8 mouse cellular contexts compared by ENCODE assay signal in the genomic region with DNA sequence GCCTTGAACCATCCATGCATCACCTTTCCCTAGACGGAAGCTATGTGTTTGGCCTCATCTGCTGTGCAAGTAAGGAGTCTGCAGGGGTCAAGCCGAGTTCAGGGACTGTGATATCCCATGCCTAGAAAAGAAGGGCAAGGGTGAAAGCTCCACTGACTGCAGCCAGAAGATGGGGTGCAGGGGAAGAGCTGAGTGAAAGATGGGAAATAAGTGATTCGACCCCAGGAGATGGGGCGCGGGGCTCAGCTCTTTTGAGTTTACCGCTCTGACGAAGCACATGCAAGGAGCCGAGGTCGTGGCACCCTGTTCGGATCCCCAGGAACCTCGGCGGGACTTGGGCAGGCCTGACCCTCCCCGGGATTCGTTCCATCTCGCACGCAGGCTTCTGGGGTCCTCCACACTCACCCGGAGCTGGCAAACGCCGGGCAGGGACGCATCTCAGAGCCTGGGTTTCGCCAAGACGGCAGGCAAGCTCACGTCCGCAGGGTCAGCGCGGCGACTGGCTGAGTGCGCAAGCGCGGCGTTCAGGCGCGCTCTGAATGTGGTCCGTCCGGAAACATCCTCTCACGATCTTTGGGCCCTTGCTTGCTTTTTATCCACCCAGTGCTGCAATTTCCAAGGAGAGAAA. TPM values are rescaled to one million over a fixed set of nuclear protein-coding genes. Genes with fewer than 3 reads are reported as not detected.
DNase-seq lines count a peak whose midpoint lies in the region; ATAC-seq and TF ChIP-seq lines count a peak whose summit lies in the region.

Zfp770 (minus strand) TSS at position 538 of the 628 bp plus-strand sequence.

- H3K27me3 ChIP-seq in cerebellum, adult 2 months (ENCODE audit: control insufficient read depth, insufficient read depth, low read length) = no peaks in the 10 kb centered on the region
- no peaks in the 10 kb centered on the region for H3K27me3 ChIP-seq in forebrain, postnatal 0 days (ENCODE audit: insufficient read depth, low read length)
- H3K27me3 ChIP-seq in neural tube, embryonic 15.5 days (replicated peaks) = no peaks in the 10 kb centered on the region

- no peak for TF ChIP-seq CTCF in cerebellum, adult 2 months (IDR thresholded peaks at IDR 0.05; ENCODE audit: borderline replicate concordance, insufficient read depth, low read depth, low read length)
- no peak for TF ChIP-seq CTCF in forebrain, postnatal 0 days (IDR thresholded peaks at IDR 0.05; ENCODE audit: low read depth)
- no peak for TF ChIP-seq CTCF in layer of hippocampus, adult 2 months (conservative IDR thresholded peaks at IDR 0.05)
- no peak for TF ChIP-seq CTCF in lung, adult 2 months (IDR thresholded peaks at IDR 0.05; ENCODE audit: insufficient read depth, low read length)

- H3K9me3 ChIP-seq in forebrain, postnatal 0 days (ENCODE audit: low read length) = no peaks in the 10 kb centered on the region
- H3K9me3 ChIP-seq in neural tube, embryonic 15.5 days (replicated peaks) = no peaks in the 10 kb centered on the region

- H3K4me3 ChIP-seq in cerebellum, adult 2 months (replicated peaks; ENCODE audit: insufficient read depth, low read depth, low read length) = peak within 1 kb of the TSS; percentile 76
- H3K4me3 ChIP-seq in forebrain, postnatal 0 days (ENCODE audit: low read depth, low read length) = peak within 1 kb of the TSS; percentile 68
- peak within 1 kb of the TSS; percentile 86 for H3K4me3 ChIP-seq in layer of hippocampus, adult 2 months
- peak within 1 kb of the TSS; percentile 85 for H3K4me3 ChIP-seq in lung, adult 2 months (replicated peaks; ENCODE audit: extremely low read depth, low read depth, low read length)
- peak within 1 kb of the TSS; percentile 70 for H3K4me3 ChIP-seq in neural tube, embryonic 15.5 days (replicated peaks)

- peak within 1 kb of the TSS; percentile 82 for H3K9ac ChIP-seq in forebrain, postnatal 0 days
- peak within 1 kb of the TSS; percentile 92 for H3K9ac ChIP-seq in neural tube, embryonic 15.5 days (replicated peaks)

- H3K4me2 ChIP-seq in forebrain, postnatal 0 days (ENCODE audit: low read depth) = peak within 1 kb of the TSS; percentile 65
- H3K4me2 ChIP-seq in neural tube, embryonic 15.5 days = peak within 1 kb of the TSS; percentile 68

- H3K36me3 ChIP-seq in forebrain, postnatal 0 days (ENCODE audit: insufficient read depth) = no peaks in the 10 kb centered on the region; the same call in 1 of the 2 replicates
- peaks cover 11% of the 10 kb centered on the region for H3K36me3 ChIP-seq in neural tube, embryonic 15.5 days

- ATAC-seq in forebrain, postnatal 0 days = peak; percentile 99
- peak; percentile 96 for ATAC-seq in neural tube, embryonic 15.5 days (ENCODE audit: low FRiP score)

- TF ChIP-seq POLR2A in cerebellum, adult 2 months (IDR thresholded peaks at IDR 0.05; ENCODE audit: borderline replicate concordance, insufficient read depth, low read length) = peak; percentile 99
- peak; percentile 95 for TF ChIP-seq POLR2A in lung, adult 2 months (IDR thresholded peaks at IDR 0.05; ENCODE audit: borderline replicate concordance, extremely low read depth, low read depth, low read length)

- WGBS in cerebellum, adult 2 months = under 1% methylated on average over 36 of the region's 36 CpGs
- WGBS in forebrain, postnatal 0 days = under 1% methylated on average over 36 of the region's 36 CpGs
- WGBS in lung, adult 2 months = under 1% methylated on average over 36 of the region's 36 CpGs
- under 1% methylated on average over 36 of the region's 36 CpGs for WGBS in neural tube, embryonic 15.5 days

- H3K4me1 ChIP-seq in cerebellum, adult 2 months (ENCODE audit: control insufficient read depth, insufficient read depth, low read length) = no peaks in the 10 kb centered on the region
- peaks cover 11% of the 10 kb centered on the region for H3K4me1 ChIP-seq in forebrain, postnatal 0 days (ENCODE audit: insufficient read depth)
- H3K4me1 ChIP-seq in lung, adult 2 months (ENCODE audit: control insufficient read depth, insufficient read depth, low read length) = peaks cover 2% of the 10 kb centered on the region; the same call in 1 of the 2 replicates
- H3K4me1 ChIP-seq in neural tube, embryonic 15.5 days = peaks cover 21% of the 10 kb centered on the region

- peak within 1 kb of the TSS; percentile 35 for H3K27ac ChIP-seq in cerebellum, adult 2 months (ENCODE audit: insufficient read depth, low read length)
- H3K27ac ChIP-seq in forebrain, postnatal 0 days (ENCODE audit: low read depth, low read length) = peak within 1 kb of the TSS; percentile 78
- peak within 1 kb of the TSS; percentile 93 for H3K27ac ChIP-seq in layer of hippocampus, adult 2 months
- peak within 1 kb of the TSS; percentile 77 for H3K27ac ChIP-seq in neural tube, embryonic 15.5 days (replicated peaks)

- peak; percentile 68 for DNase-seq in MEL-GATA-1-ER (ENCODE audit: extremely low read depth, low read depth)
- peak; percentile 82 to 89 for DNase-seq in cerebellum, adult 2 months
- peak; percentile 92 for DNase-seq in forebrain, postnatal 0 days
- DNase-seq in heart, postnatal 4 days = peak; percentile 84
- DNase-seq in layer of hippocampus, adult 2 months (ENCODE audit: low spot score in 2 of 2) = peak; percentile 66 to 83
- peak; percentile 77 for DNase-seq in lung, adult 2 months
- DNase-seq in testis, postnatal 10 days (ENCODE audit: low spot score) = peak; percentile 82

RNA-seq across cellular contexts. Expression of gene Zfp770, which starts in this region (rescaled TPM):
- 11.3 and 11.8 TPM in 2 replicates for polyA plus RNA-seq in cerebellum, adult 2 months (2012; rRNA removed)
- 24.2 and 28.6 TPM in 2 replicates for total RNA-seq in forebrain, postnatal 0 days (2014; rRNA removed)
- 8.1 and 8.2 TPM in 2 replicates for polyA plus RNA-seq in forebrain, postnatal 0 days (2015; fragmentation: Nextera tagmentation; extraction: Ambion mirVana)
- 10 to 100 TPM; 14.7 to 15.5 TPM for total RNA-seq in heart, postnatal 4 days (2021)
- 10 to 100 TPM; 20.3 to 21.2 TPM for total RNA-seq in layer of hippocampus, adult 2 months (2021)
- 0.80 and 1.5 TPM in 2 replicates for polyA plus RNA-seq in lung, adult 2 months (2012; rRNA removed)
- 5.5 TPM in 2 replicates for polyA plus RNA-seq in neural tube, embryonic 15.5 days (2015; fragmentation: Nextera tagmentation; extraction: Ambion mirVana)

Comparison
In these comparisons a context has a peak if more than half of its experiments do, and no peak if none do; other contexts are left out.
1. Peak in every context shown above with its lines: DNase-seq, ATAC-seq, H3K4me3 ChIP-seq and H3K27ac ChIP-seq.
2. H3K27ac ChIP-seq: peak in every context shown above with its lines; median percentile 93 in layer of hippocampus, adult 2 months; 78 in forebrain, postnatal 0 days; 77 in neural tube, embryonic 15.5 days; 35 in cerebellum, adult 2 months.